Mouse (Mus musculus): ENCODE measurements around the gene Cdk9.

DNA sequence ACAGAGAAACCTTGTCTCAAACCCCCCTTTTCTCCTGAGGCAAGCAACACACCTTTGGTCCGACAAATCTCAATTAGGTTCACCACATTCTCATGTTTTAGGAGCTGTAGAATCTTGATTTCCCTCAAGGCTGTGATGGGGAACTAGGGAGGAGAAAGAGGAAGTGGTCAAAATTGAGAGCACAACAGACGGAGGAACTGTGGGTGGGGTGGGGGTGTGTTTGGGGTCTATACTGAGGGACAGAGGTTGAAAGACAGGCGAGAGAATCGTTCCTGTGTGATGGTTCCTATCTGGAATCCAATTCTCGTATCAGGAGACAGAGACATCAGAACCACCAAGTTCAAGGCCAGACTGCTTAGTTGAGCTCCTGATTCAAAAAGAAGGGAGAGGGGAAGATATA, 2.5 kb downstream of the Cdk9 start:
- TF ChIP-seq HCFC1 (IDR thresholded peaks at IDR 0.05; ENCODE audit: borderline replicate concordance, insufficient read depth, low read length) (no peak), MAFK (IDR thresholded peaks at IDR 0.05; ENCODE audit: insufficient read depth, low read depth, low read length) (no peak), ZC3H11A (IDR thresholded peaks at IDR 0.05; ENCODE audit: borderline replicate concordance, low read depth, low read length) (no peak)
